Mouse (Mus musculus) left cerebral cortex, adult 8-10 months (tissue): ENCODE data around the gene Zmpste24. TPM values are rescaled to one million over a fixed set of nuclear protein-coding genes. Genes with fewer than 3 reads are reported as not detected.

ENCODE experiments used
- total RNA-seq, 4 experiments: library from RNA; stranded (reverse); gene quantifications; 2 replicates each; pipeline ENCODE4 v1.2.4; 2022

Zmpste24 gene
- total RNA-seq, 4 experiments from 2014 or later: 23.0 to 26.1 (median 24.9) TPM

Other genes with a start within 250 kb of the Zmpste24 start
- 100 to 1,000 TPM; 137 to 160 (median 147) TPM for gene Rims3, start 243.4 kb downstream of the Zmpste24 start, total RNA-seq
- 10 to 100 TPM; 13.9 to 16.5 (median 14.9) TPM for gene Exo5, start 173.2 kb downstream of the Zmpste24 start, total RNA-seq
- gene Zfp69, start 146.5 kb downstream of the Zmpste24 start, total RNA-seq: 1 to 10 TPM; 1.5 to 3.0 (median 1.8) TPM
- gene Smap2, start 81.0 kb downstream of the Zmpste24 start, total RNA-seq: 100 to 1,000 TPM; 179 to 188 (median 183) TPM
- gene Col9a2, start 58.9 kb downstream of the Zmpste24 start, total RNA-seq: 1 to 10 TPM; 6.2 to 9.6 (median 6.4) TPM
- gene Tmco2, start 11.0 kb upstream of the Zmpste24 start, total RNA-seq: under 1 TPM in 2 of 4 experiments, not detected in 2; 0.58 to 0.66 TPM
- gene Rlf, start 116.8 kb upstream of the Zmpste24 start, total RNA-seq: 10 to 100 TPM; 24.7 to 27.1 (median 25.8) TPM
- not detected for gene Gm12888, start 226.7 kb upstream of the Zmpste24 start, total RNA-seq